Mouse (Mus musculus) gastrocnemius, postnatal 25 days (tissue): Measurements from ENCODE around the gene Dolk. TPM values are rescaled to one million over a fixed set of nuclear protein-coding genes. Genes with fewer than 3 reads are reported as not detected.
A peak's percentile ranks its signal among the peaks of the same experiment; 100 is the strongest.

ENCODE experiments used
- DNase-seq: peaks from one replicate; pipeline ENCODE4 v3.0.0; 2022
- total RNA-seq, 2 experiments: library from RNA; stranded (reverse); gene quantifications; 1 replicate in 1 of 2; 2 replicates in 1 of 2; pipeline ENCODE4 v1.2.3; 2021

Dolk gene
- total RNA-seq, 2 experiments from 2014 or later: 18.2 to 20.0 TPM

DNA sequence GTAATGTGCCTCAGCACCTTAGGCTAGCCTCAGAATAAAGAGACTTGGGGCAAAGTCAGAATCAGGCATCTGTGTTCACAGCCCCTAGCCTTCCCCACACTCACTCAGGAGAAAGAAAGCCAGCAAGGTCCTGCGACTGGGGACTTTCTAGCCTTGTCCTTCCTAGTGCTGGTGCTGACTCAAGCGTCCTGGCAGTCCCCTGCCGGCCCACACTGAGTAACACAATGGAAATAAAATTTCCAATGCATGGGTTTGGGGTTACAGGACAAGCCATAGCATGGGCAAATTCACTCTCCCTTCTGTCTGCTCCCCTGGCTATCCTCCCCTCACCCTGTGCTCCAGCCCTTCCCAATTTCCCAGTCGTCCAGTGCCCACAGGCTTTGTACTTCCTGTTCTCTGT is 17.8 kb downstream of the Dolk start:
- DNase-seq: no peak

DNA sequence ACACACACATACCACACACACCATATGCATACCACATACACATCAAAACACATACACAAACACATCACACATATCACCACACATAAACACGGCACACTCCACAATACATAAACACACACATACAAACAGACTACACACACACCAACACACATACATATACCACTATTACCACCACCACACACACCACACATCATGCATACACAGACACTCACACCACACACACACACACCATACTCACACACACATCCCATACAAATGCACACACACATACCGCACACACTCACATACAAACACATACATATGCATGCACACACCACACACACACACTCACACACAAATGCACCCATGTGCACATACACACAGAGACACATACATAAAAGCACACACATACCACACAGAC is 18.7 kb downstream of the Dolk start:
- no peak for DNase-seq

DNA sequence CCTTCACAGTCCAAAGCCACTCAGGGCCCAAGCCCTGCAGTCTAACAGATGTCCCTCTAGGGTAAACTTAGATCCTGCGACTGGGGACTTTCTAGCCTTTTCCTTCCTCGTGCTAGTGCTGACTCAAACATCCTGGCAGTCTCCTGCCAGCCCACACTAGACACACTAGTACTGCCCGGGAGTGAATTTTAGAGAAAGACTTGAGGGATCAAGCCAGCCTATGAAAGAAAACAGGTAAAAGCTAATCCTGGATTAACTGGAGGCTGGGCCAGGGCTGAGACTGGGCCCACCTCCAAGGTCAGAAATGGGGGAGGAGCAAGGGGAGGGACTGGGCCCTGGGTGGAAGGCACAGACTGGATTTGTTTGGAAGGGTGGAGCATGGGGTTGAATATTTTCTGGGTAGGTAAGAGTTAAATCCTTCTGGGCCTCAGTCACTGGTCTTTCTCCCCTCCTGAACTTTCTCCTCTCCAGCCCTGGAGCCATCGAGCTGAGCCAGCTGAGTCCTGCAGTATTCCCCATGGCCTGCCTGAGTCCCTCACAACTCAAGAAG is 19.7 kb downstream of the Dolk start:
- peak; percentile 81 for DNase-seq

DNA sequence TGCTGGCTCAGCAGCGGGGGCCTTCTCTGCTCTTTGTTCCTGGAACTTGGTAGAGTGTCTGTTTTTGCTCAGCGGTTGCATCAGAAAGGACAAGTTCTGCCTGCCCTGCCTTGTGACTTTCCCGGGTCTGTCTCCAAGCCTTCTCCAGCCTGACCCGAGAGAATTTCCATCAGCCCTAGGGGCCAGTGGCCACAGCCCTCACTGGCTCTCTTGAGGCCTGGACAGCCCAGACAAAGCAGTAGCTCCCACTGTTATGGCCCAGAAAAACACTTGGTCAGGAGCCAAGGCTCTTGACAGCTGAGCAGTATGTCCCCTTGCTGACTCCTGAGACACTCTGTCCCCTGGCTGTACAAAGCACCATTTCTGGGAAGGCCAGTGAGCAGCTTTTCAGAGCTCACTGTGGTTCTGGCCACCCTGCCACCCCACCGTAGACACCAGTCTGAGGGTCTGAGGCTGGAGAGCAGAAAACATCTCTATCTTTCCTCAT is 20.3 kb downstream of the Dolk start, which contains the start of gene Phyhd1:
TSS of gene Phyhd1 (plus strand) at position 437 of the 487 bp plus-strand sequence.
- DNase-seq: peak; percentile 88

DNA sequence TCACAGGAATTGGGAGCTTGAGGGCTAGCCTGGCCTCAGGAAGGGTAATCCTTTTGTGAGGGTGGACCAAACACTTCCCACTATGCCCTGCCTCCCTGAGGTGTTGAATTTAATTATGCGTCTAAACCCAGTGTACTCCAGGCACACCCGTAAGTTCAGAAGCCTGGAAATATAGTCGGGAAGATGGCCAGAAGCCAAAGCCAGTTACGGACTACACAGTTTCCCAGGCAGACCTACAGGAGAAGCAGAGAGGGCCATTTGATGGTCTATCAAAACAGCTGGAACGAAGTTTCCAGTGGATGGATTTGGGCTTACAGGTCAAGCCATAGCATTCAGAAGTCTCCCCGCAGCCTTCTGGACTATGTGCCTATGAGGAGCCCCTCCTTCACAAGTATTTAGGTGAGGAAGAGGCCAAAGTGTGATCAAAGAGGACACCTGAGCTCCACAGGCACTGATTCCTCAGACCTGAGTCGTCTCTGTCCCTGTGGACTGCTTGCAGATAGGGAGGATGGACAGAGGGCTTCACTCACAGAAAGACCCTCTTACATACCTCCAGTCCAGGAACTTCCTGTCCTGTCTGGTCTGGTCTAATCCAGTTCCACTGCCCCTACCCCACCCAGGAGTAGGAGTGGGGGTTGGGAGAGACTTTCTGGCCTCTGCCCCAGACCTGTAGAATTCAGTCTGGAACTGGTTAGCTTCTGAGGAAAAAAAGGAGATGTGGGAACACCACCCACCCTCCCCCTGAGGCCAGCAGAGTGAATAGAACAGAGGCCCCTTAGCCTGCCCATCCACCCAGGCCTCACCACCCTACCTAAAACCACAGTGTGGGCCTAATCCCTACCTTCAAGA is 21.2 kb downstream of the Dolk start:
- no peak for DNase-seq

DNA sequence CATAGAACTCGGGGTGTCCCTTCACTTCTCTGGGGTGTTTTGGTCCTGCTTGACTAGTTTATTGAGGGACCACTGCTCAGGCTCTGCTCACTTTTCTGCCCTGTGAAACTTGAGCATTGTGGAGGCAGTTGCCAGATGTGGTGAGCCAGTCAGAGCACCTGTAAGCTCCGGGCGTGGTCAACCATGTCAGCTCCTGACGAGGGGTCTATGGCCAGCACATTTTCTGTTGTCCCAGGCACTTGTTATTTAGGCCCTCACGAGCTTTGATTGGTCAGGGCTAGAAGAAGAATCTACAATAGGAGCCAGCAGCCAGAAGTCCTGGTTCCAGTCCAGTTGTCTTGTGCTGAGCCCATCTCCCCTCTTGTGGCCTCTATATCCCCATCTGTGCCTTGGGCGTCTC is 22.3 kb downstream of the Dolk start:
- DNase-seq: no peak

DNA sequence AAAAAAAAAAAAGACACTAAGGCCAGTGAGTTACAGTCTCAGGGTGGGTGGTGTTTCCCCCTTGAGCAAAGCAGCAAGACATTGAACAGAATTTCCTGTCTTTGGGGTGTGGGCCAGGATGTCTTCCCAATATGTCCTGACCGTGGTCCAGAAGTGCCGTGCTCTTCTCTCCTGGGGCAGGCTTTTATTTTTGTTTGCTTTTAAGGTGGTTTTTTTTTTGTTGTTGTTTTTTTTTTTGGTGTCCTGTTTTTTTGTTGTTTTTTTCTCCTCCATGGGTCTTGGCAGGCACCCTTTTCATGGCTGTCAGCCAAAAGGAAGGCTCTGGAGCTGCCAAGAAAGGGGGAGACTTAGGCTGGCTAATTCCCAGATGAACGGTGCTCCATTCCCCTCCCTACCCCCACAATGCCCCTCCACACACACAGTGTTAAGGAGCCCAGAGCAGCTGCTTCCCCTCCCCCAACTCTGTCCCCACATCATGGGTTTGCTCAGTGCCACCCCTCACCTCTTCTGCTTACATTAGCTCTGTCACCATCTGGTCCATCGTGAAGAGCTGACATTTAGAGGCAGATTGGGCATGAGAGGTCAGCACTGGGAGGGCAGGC is 23.2 kb downstream of the Dolk start:
- DNase-seq: peak; percentile 58

DNA sequence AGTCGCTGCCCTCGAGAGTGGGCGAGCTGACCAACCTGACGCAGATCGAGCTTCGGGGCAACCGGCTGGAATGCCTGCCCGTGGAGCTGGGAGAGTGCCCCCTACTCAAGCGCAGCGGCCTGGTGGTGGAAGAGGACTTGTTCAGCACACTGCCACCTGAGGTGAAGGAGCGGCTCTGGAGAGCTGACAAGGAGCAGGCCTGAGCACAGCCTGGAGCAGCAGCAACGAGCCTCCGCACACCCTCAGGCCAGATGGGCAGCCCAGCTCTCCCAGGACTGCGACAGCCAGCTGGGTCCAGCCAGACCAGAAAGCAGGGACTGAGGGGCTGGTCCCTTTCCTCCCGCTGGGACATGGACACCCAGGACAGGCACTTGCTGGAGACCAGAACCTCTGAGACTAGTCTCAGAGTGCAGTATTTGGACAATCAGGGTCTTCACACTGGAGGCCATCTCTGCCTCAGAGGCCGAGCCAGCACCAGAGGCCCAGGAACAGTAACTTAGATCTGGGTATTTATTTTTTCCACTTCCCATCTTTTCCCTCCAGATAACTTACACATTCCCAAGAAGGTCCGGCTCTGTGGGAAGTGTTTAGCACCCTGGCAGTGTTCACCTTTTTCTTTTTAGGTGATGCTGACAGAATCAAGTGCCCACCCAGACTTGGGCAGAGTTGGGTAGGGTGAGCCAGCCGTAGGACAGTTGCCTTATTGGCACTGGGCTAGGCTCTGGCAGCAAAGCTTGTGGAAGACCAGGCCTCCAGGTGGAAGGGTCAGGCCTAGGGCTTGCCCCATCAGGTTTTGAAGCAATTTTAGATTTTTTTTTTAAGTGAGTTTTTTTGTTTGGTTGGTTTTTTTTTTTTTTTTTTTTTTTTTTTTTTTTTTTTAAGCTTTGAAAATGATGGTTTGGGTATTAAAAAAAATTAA is 24.0 kb downstream of the Dolk start:
- no peak for DNase-seq

DNA sequence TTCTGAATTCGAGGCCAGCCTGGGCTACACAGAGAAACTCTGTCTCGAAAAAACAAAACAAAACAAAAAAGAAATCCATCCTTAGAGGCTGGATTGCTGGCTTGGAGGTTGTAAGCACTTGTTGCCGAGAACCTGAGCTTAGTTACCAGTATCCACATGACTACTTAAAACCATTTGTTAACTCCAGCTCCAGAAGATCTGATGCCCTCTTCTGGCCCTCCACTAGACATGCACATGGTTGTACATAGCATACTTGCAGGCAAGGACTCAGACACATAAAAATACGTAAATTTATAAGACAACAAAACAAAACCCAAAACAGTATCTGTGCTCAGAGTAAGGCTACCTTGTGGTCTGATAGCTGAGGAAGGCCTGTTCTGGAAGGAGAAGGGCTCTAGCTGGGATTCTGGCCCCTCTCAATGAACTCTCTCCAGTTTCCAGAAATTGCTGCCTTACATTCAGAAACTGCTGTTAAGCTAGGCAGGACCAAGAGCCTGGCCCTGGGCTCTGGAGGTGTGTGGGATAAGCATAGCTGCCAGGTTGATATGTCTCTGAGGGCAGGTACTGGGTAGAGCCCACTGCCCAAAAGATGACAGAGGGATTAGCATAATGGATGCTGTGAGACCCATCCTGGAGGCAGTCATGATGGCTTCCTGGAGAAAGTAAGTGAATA is 24.9 kb downstream of the Dolk start:
- no peak for DNase-seq

DNA sequence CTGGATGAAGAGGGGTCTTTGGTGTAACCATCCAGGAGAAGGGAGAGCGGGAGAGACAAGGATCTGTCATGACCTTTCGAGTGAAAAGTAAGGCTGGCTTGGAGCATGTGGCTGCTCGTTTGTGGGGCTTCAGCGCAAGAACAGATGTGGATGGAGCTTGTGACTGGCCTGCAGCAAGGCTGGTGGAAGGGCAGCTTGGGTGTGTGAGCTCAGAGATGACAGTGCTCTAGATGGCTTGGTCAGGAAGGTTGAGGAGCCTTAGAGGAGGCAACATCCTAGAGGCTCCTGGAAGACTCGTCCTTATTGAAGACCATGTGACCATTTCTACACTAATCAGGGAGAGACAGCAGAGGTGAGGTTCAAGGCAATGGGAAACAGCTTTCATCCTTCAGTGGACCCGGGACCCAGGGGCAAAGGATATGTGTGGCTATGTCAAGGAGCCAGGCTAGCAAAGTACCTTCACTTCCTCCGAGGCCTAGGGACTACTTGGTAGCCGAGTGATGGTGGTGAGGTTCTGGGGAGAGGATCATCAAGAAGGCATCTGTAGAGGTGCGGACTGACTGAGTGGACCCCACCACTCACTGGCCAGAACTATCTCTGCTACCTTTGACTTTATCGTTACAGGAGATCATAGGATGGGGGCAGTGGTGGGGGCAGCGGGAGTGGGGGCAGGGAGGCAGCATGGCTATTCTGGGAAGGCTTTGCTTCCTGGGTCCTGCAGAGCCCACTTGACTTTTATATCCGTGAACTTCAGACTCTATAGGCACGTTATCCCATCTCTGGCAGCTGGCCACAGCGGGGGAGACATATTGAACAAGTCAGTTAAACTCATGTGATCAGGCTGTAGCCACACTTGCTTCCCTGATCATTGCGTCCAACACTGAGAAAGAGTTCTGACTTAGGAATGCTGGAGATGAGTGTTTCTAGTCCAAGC is 26.7 kb downstream of the Dolk start:
- no peak for DNase-seq

DNA sequence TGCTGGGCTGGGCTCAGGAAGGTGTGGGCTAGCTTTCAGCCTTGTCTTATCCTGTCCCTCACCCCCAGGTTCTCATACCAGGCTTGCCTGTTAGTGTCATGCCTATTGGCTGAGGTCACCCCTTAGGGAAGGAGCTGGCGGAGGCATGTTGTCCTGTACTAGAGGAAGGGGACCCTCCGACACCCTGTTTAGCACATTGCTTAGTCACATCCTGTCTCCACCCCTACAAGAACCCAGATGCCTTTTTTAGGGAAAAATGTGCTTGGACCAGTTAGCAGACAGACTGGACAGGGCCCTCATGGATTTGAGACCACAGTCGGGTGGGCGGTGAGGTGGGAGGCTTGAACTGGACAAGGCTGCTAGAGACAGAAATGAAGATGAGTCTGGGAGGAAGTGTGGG is 27.5 kb downstream of the Dolk start:
- peak; percentile 79 for DNase-seq

DNA sequence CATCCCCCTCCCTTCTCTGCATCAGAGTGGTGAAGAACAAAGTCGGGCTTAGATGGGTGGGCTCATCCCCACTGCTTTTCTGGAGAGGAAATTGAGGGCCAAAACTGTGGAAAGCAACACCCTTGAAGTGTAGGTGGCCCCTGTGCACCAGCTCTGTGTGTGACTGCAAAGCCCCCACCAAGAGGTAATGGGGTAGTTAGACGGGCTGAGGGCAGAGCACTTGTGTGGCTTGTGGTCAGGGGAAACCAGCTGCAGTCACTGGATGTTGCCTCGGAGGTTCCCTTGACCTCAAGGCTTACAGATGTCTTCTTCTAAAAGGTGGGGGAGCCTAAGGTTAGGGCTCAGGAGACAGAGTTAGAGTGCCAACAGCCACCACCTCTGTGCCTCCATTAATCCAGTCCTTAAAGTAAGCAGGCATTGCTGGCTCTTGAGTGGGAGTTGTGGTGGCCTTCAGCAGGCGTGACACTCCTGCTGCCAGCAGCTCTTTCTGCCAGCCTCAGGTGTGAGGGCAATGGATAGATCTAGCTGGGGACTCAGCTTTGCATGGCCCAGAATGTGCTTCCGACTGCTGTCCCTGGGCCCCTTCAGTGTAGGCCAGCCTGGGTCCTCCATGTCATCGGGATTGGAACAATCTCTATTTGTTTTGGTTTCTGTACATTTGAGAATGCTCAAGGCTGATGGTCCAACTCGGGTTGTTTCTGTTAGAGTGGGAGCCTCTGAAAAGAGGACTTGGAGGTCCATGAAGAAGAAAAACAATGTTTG is 28.3 kb downstream of the Dolk start:
- DNase-seq: no peak

DNA sequence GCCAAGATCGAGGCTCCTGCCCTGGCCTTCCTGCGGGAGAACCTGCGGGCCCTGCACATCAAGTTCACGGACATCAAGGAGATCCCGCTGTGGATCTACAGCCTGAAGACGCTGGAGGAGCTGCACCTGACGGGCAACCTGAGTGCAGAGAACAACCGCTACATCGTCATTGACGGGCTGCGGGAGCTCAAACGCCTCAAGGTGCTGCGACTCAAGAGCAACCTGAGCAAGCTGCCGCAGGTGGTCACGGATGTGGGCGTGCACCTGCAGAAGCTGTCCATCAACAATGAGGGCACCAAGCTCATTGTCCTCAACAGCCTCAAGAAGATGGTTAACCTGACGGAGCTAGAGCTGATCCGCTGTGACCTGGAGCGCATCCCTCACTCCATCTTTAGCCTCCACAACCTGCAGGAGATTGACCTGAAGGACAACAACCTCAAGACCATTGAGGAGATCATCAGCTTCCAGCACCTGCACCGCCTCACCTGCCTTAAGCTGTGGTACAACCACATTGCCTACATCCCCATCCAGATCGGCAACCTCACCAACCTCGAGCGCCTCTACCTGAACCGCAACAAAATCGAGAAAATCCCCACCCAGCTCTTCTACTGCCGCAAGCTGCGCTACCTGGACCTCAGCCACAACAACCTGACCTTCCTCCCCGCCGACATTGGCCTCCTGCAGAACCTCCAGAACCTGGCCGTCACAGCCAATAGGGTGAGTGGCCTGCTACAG is 29.4 kb downstream of the Dolk start:
- DNase-seq: no peak

DNA sequence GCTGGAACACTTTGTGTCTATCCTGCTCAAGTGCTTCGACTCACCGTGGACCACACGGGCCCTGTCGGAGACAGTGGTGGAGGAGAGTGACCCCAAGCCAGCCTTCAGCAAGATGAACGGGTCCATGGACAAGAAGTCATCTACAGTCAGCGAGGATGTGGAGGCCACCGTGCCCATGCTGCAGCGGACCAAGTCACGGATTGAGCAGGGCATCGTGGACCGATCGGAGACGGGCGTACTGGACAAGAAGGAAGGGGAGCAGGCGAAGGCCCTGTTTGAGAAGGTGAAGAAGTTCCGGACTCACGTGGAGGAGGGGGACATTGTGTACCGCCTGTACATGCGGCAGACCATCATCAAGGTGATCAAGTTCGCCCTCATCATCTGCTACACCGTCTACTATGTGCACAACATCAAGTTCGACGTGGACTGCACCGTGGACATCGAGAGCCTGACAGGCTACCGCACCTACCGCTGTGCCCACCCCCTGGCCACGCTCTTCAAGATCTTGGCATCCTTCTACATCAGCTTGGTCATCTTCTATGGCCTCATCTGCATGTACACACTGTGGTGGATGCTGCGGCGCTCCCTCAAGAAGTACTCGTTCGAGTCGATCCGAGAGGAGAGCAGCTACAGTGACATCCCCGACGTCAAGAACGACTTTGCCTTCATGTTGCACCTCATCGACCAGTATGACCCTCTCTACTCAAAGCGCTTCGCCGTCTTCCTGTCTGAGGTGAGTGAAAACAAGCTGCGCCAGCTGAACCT is 30.3 kb downstream of the Dolk start:
- no peak for DNase-seq

DNA sequence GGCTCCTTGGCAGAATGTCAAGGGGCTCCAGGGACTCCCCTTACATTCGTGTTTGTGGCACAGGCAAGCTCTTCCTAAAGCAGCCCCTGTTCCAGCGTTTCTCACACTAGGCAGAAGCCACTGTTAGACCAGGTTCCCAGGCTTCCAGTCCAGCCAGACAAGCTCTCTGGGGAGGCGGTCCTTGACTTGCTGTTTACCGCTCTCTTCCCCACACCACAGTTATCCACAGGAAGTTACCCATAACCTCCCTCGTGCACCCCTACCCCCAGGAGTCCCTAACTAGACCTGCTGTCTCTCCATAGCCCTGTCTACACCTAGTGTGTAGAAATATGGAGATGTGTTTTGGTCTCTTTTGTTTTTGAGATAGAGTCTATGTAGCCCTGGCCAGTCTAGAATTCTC is 32.3 kb downstream of the Dolk start:
- DNase-seq: no peak

DNA sequence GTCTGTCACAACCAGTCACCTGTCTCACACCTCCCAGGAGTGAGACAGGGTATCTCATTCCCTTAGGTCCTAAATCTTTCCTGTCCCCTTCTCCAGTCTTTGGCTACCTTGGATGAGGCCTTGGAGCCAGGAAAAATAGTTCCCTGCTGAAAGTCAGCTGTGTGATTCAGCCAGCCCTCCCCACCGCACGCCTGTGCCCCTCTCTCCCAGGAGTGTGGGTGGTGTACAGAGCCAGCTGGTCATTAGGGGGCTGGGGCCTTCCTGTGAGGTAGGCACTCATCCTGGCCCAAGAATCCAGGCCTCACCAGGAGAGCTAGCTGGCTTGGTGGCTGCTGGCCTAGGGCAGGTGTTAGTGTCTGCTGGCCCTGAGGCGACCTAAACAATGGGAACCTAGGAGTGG is 33.6 kb downstream of the Dolk start:
- no peak for DNase-seq

DNA sequence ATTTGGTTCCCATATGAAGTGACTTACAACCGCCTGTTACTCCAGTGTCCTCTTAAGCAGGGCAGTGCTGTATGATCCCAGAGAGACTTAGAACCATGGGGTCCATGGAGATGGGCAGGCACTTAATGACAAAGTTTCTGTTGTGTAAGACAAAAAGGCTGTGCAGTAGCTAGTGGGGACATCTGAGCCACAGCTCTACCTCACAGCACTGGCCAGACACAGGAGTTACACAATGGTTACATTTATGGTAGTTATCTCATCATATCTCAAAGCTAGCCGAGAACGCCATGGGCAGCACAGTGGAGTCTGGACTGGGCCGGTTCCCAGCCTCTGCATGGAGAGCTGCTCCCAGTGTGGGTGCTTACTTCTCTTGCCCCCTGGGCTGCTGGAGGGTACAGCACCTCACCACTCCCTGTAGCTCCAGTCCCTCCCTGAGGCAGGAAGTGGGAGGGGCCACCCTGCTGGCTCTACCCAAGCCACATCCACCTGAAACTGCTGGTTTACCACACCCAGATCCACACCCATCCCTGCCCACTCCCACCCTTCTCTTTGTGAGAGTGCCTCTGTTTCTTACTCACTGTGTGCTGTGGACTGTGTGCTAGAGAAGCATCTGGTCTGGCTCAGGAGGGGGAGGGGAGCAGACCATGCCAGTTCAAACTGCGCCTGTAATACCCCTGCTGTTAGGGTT is 34.6 kb downstream of the Dolk start:
- peak; percentile 45 for DNase-seq
